Mouse (Mus musculus): ENCODE results near the gene Emsy.

Emsy gene

DNA sequence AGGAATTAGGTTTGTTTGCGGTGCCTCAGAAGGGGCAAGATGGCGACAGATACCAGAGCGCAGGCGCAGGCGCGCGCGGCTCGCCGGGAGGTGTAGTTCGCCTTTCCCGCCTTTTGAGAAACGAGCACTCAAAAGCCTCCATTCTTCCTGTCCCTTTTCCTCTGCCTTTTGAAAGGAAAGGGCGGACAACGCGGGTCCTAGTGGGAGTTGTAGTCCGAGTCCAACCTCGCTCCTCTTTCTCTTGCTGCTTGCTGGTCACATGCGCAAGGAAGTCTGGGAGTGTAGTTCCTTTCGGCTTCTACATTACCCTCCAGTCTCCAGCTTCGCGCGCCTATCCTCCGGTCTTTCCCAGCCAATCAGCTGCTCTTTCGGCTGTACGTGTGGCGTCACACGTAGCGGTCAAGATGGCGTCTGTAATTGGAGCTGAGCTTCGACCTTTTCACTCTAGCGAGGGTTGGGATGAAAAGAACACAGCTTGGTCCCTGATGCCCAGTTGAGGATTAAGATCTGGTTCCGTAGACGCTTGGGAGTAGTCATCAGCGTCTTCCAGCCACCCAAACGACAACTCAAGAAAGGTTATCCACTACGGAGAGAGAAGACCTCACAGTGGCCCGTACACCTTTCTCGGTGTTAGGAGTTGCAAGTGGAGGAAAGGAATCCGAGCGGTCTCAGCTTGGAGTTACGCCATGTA, at the start of gene Emsy:
Emsy (minus strand) TSS at position 253 of the 691 bp plus-strand sequence.
- DNase-seq, result peak; percentile 96

DNA sequence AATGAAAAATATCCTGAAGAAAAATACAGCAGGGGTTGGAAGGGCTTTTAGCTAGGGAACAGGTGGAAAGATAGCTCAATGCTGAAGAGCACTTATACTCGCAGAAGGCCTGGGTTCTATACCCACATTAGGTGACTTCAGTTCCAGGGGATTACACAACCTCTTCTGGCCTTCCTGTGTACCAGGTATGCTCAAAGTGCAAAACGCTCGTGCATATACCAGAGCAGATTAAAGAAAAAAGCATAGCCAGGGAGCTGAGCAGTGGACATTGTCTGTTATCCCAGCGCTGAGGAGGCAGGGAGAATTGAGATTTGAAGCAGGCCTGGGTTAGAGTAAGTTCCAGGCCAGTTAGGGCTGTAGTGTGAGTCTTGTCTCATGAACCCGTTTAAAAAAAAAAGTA, 47.7 kb upstream of the Emsy start:
- no peak for DNase-seq

DNA sequence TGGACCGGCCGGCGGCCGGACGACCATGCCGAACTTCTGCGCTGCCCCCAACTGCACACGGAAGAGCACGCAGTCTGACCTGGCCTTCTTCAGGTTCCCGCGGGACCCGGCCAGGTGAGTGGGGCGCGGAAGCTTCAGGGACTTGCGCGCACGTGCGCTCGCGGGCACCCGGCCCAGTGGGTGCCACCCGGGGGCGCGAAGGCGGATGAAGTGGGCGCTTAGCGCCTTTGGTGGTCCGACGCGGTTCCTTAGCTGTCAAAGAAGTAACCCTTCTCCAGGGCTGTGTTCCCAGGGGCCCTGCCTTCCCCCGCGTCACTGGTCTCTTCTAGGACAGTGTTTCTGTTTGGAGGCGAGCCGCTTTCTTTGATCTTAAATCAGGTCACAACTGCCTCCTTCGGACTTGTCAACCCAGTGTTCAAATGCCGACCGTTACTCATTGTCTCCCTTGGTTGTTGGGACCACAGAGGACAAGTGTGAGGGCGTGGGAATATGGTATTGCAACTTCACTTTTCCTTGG, 46.8 kb upstream of the Emsy start:
- no peak for DNase-seq

DNA sequence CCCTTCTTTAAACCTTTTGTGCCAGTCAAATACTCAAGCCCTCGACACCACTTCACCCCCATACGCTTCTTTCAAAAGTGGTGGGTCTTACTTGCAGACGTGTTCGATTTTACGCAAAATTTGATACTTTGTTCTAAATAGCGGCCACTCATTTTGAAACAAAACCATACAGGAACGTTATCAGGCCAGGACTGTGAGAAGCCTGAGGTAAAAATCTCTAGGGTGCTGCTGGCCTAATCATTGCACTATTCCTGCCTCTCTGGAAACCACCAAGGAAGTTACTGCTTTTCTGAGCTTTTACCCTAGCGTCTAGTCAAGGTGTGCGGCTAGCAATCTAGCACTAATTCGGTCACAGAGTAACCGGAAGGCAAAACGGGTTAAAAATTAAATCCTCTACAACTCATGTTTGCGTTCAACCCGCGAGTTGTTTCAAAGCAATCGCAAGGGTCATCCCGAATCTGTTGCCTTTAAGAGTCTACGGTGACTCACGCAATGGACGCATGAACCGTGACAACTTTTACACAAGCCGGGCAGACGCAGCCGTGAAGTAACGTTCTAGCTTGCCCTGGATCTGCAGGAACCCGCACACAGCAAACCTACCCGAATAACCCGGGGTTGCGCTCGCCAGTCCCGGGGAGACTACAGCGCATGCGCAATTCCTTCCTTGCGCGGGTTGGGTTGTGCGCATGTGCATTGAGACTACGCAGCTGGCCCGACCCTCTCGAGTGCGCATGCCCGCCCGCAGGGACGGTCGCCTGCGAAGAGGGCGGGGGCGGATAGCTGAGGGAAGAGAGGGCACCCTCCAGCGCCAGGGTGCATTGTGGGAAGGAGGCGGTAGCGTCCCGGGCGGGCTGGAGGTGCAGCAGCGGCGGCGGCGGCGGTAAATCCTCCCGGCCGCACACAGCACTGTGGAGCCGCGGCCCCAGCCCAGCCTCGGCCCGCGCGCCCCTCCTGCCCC, 46.0 kb upstream of the Emsy start, which contains the start of gene Thap12:
Thap12 (plus strand) TSS at position 821 of the 958 bp plus-strand sequence.
- peak; percentile 100 for DNase-seq

DNA sequence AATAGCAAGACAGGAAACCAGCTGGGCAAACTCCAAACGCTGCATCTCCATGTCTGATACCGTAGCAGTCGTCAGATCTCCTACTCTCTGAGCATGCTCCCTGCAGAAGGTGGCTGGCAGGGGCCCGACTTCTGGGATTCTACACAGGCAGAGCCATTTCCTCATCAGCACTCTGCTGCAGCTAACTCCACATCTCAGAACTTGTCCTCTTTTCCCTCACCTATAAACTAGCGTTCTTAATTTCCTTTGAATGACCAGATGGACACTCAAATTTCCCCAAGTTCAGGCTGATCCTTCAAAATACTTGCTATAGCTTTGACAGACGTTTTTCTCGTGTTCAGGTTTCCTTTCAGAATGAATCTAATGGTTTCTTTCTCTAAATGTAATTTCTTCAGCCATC, 45.2 kb upstream of the Emsy start:
- DNase-seq, result no peak

DNA sequence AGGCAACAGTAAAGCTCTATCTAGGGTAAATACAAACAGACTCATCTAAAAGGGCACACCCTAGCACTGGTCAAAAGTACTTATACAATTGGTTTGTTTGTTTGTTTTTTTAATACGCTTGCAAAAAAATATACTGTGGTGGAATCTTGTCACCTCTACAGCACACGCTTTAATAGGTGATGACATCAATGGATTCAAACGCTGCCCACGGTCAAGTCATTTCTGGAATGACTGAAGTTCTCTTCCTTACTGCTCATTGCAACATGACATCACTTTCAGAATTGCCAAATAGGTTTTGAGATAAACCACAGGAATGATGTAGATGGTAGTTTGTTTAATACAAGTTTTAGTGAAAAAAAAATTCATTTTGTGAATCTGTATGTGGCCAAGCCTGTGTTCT, 42.0 kb upstream of the Emsy start:
- no peak for DNase-seq

DNA sequence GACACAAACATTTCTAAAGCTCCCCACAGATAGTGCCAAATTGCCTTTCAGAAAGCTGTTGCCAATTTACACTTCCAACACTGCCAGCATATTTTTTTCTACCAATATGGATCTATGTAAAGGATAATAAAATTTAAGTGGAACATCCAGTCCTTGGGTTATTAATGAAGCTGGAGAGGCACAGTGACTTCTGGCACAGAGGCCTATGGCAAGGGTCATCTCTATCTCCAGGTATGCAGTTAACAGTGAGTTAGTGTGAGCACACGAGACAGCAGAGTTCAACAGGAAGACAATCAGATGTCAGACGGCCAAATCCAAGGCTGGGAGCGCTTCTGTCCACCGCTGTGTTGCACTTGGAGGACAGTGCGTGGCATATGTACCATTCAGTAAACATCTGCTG, 41.5 kb upstream of the Emsy start:
- no peak for DNase-seq

DNA sequence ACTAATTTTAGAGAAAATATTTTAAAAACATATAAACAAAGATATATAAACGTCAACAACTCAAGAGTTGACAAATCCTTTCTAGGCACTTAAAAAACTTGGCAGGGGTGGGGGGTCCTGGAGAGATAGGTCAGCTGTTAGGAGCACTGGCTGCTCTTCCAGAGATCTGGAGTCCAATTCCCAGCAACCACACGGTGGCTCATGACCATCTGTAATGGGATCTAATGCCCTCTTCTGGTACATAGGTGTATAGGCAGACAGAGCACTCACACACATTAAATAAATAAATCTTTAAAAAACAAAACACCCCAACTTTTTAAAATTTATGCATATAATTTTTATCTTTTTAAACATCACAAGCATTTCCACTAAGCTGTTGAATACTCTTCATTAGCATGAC, 40.9 kb upstream of the Emsy start:
- DNase-seq, result peak; percentile 31

DNA sequence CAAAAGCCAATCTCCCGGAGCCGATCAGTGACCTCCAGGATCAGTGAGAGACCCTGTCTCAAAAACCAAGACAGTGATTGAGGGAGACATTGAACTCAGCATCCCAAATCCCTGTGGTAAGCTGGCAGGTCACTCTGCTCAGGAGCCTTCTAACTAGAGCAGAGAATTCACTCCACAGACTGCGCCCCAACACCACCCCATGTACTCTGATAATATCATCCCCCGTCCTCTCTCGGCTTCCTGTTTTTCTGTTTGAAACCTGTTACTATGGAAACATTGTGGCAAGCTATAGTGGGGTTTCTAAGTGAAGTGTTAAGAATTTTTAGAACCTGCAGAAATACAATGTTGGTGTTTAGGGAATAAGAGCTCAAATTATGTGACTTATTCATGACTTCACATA, 37.5 kb upstream of the Emsy start:
- no peak for DNase-seq

DNA sequence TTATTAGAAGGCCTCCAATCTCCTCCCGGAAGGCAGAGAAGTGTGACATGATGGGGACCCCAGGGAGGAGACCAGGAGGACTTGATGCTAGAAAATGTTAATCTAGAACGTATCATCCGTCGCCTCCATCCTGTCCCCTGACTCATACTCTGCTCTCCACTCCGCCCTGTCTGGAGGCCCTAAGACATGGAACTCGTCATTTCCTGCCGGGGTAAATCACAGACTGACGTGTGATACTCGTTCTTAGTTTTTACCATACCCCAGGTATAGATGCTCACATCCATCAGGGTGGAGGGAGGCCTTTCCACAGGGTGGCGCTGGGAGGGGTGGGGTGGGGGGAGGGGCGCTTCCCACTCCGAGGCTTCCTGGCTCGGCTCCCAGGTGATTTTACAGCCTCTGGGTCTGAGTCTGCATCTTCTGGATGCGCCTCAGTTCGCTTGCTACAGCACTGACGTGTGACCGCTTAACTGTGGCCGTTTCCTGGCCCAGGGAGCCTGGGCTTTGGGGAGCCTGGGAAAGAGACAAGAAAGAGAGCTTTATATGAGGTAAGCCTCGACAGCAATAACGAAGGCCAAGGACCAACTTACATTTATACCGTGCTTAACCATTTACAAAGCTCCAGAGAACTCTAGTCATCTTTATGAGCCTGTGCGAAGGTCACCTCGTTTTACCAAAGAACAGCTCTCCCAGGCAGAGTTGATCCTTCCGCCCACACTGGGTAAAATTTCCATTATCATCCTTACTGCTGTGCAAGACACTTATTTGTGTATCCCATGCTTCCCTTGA, 36.4 kb upstream of the Emsy start:
- peak; percentile 73 for DNase-seq

DNA sequence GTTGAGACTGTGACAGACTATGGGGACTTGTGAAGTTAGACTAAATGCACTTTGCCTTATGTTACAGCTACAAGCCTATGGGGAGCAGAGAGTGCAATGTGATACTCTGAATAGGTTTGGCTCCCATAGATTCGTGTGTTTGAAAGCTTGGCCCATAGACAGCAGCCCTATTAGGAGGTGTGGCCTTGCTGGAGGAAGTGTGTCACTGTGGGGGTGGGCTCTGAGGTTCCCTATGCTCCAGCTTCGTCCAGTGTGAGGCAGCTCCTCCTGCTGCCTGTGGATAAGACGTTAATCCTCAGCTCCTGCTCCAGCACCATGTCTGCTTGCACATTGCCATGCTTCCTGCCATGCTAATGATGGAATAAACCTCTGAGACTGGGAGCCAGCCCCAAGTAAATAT, 34.2 kb upstream of the Emsy start:
- no peak for DNase-seq

DNA sequence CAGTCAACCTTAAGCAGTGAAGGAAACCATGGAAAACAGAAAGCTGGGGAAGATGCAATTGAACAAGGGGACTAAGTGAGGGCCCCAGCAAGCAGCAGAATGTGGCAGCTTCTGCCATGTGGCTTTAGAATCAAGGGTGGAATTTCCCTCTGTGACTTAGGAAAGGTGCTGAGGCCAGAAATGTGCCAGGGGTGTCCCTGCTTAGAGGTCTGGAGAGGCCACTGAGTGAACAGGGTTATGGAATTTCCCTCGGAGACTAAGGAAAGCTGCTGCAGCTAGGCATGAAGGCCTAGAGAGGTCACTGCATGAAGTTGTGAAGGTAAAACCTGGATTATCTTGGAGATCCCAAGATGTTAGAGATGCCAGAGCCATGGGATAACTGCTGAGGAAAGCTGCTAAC, 33.5 kb upstream of the Emsy start:
- no peak for DNase-seq

DNA sequence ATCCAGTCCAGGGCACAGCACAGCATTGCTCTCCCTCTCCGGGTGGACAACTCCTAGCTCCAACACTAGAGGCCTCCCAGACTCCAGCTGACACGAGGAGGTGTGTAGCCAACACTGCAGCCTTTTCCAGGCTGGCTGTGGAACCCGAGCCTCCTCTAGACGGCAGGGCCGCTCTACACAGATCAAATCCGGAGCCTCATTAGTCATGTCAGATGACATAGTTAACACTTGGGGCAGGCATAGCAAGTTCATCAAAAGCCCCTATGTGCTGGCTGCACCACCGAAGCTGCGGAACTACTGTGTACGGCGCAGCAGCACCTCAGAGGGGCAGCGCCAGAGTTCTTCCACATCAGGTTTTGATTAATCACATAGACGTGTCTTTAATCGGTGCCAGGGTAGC, 29.3 kb upstream of the Emsy start:
- peak; percentile 64 for DNase-seq

DNA sequence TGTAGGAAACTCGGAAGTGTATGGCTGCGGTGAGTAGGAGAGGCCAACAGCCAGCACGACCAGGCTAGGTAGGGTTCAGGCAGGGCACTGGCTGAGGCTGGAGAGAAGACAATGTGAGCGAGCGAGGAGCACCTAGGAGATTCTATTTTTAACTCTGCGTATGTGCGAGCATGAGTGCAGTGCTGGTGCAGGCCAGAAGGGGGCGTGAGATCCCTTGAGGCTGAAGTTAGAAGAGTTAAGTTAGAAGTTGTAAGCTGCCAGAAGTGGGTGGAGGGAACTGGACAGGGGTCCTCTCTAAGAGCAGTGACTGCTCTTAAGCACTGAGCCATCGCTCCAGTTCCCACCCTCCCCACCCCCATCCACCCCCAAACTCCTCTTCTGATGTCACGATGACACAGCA, 26.2 kb upstream of the Emsy start:
- no peak for DNase-seq

DNA sequence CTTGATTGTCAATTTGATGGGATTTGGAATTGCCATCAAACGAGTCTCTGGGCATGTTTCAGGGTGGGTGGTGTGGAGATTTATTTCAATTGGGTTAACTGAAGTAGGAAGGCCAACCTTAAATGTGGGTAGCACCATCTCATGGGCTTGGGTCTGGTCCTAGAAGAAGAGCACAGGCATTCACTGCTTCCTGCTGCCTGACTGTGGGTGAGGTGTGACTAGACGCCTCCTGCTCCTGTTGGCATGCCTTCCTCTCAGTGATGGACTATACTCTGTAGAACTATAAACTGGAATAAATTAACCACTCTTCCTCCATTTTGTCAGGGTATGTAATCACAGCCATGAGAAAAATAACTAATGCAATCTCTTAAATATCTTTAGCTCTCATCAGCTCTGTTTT, 24.1 kb upstream of the Emsy start:
- no peak for DNase-seq

DNA sequence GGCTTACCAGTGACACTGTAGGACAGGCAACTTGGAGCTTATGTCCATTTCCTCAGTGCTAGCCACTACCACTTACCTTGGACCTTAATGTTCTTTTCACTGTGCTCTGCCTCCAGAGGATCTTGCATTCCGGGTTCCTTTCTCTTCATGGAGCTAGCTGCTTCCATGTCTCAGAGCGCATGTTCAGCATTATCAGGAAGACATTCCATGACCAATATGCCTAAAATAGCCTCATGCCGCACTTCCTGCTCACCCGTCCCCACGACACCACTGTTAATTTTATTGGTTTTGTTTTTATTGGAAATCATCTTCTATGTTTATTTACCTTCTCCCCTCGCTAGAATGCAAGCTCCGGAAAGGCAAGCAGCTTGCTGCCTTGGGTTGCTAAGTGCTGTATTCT, 21.9 kb upstream of the Emsy start:
- DNase-seq, result peak; percentile 57

DNA sequence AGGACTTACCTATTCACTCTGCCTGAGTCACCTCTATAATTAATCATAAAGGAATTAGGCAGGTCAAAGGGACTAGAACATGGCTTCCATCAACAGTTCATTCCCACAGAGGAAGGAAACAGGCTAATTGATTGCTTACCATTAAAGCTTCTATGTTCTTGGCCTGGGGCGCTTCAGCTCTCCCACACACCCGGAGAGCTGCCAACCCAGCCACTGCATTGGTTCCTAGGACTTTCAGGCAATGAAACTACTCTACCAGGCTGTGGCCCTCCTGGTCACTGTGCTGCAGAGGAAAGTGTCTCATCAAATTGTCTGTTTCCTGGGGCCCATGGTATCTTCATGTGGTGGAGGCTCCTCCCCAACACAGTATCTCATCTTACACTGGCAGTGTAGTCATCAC, 20.9 kb upstream of the Emsy start:
- DNase-seq, result no peak

DNA sequence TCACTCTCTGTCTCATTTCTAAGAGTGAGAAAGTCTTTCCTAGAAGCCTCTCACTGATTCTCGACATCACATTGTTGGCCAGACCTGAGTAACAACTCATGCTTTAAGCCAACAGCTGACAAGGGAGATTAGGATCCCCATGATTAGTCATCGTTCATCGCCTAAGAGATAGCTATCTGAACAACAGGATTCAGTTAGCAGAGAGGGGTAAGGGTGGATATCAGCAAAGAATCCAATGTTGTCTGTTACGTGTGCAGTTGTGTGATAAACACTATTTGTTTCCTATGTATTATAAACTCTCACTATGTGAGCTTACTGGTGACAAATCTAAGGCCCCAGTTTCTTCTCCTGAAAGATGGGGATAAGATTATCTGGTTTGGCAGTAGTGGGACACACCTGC, 17.8 kb upstream of the Emsy start:
- DNase-seq, result no peak

DNA sequence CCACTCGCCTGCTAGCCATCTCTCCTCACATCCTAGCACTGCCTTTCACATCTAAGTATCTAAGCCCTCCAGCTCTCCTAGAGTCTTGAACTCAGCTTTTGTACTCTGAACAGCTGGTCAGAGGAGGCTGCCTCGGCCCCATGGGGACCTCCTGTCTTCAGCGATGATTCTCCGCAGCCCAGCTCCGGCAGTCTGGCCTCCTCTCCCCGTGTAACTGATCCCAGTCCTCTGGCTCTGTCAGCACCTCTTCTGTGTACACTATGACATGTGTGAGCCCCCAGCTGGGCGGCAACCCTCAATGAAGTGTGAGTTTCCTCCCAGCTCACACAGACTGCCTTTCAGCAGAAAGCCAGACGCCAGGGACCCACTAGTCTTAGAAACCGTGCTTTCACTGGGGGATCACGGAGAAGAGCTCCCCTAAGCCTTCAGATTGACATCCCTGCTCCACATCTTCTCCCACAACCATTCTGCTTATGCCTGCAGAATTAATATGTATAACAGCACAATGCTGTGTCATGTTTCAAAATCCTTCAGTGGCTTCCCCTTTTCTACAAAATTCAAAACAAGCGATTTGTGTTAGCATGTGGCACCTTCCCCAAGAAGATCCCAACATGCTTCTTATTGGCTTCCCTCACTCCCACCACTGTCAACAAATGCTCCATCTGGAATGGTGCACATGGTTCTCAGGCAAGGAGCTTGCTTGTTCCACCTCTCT, 15.8 kb upstream of the Emsy start:
- DNase-seq, result no peak

DNA sequence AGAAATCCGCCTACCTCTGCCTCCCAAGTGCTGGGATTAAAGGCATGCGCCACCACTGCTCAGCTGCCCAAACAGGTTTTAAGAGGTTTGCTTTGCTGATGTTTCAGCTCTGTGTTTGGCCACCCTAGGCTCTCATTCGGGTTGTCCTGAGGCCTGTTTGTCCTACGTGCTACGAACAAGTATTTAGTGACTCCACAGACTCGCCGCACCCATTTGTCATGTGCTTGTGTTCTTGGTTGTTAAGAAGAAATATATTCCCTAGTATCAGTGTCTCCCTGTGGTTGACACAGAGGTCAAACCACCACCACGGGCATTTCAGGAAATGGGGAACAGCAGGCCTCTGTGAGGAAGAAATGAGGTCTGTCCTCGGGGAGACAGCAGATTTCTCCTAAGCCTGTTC, 14.8 kb upstream of the Emsy start:
- DNase-seq, result peak; percentile 48

DNA sequence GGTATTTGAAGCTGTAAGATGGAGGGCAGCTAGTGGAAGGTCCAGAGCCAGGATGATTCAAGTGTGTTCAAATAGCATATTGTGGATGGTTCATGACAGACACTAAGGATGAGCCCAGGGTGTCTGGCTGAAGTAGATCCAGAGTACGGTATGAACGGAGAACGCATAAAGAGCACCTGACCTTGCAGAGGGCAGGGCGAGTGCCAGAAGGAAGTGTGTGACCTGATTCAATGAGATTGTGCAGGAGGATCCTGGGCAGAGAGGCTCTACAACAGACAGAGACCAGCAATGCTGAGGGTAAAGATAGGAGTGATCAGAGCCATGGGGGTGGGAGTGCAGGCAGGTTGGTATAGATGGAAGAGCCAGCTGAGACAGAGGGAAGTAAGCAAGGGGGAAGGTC, 14.2 kb upstream of the Emsy start:
- no peak for DNase-seq

DNA sequence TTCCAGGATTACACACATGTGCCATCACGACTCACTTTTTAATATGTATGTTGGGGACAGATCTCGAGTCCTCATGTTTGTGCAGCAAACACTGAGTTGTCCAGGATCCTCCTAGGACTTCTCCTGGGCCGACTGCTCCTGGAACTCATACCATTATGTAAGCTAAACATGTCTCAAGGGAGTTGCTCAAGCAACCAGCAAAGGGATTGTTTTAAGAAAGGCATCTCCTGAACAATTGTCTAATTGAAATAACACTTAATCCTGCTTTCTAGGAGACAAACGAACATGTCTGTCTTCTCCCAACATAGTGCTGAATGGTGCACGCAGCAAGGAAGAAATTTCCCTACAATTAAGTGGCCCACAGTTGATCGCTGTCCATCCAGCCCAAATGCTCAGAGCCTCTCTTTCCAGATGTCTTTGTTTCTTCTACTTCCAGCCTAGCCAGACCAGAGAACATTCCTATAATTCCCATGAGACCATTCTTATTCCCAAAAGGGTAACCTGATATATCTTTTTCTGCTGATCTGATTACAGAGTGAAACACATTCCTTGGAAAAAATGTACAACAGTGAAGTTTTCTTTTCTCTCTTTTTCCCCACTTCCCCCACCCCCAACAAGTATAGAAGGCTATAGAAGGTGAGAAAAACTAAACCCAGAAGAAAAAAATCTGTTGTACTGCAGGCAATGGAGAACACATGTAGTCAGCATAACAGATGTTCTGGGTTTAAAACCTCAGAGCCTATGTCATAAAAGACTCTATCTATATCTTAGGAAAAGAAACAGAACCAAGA, 11.6 kb upstream of the Emsy start:
- DNase-seq, result no peak
